Mouse (Mus musculus) midbrain, embryonic 13.5 days (tissue): ENCODE measurements at regions not wholly inside any gene's neighbourhood (a gene's known extent, or its start where the extent isn't known, plus 50 kb on each side); places are given as distances from the start of the nearest gene placed in this dataset.

Experiments
- ATAC-seq: fragments of 200-750 bp; cut with Nextera tagmentation; 2 replicates; pipeline ENCODE4 v1.8.0; 2017; ENCODE audit warnings: mild to moderate bottlenecking, moderate TSS enrichment, moderate library complexity
- H3K27ac ChIP-seq: fragments of 300-500 bp; sonication (generic); 2 replicates; pipeline ENCODE4 v1.5.1; 2015; ENCODE audit warnings: inconsistent platforms, mild to moderate bottlenecking, moderate library complexity
- H3K27me3 ChIP-seq: fragments of 300-500 bp; sonication (generic); 2 replicates; pipeline ENCODE4 v1.6.1; 2015; ENCODE audit warnings: mild to moderate bottlenecking, inconsistent platforms
- H3K36me3 ChIP-seq: fragments of 300-500 bp; sonication (generic); 2 replicates; pipeline ENCODE4 v1.6.1; 2015; ENCODE audit warnings: mild to moderate bottlenecking, inconsistent platforms
- H3K4me1 ChIP-seq: fragments of 300-500 bp; sonication (generic); replicated peaks from 2 replicates; pipeline ENCODE4 v1.6.1; 2015; ENCODE audit warnings: inconsistent platforms
- H3K4me2 ChIP-seq: fragments of 300-500 bp; sonication (generic); replicated peaks from 2 replicates; pipeline ENCODE4 v1.6.1; 2015; ENCODE audit warnings: moderate library complexity, mild to moderate bottlenecking, inconsistent platforms
- H3K4me3 ChIP-seq: fragments of 300-500 bp; sonication (generic); replicated peaks from 2 replicates; pipeline ENCODE4 v1.5.1; 2015; ENCODE audit warnings: mild to moderate bottlenecking, inconsistent platforms
- H3K9ac ChIP-seq: fragments of 300-500 bp; sonication (generic); replicated peaks from 2 replicates; pipeline ENCODE4 v1.6.1; 2015; ENCODE audit warnings: mild to moderate bottlenecking, inconsistent platforms
- H3K9me3 ChIP-seq: fragments of 300-500 bp; sonication (generic); 2 replicates; pipeline ENCODE4 v1.6.1; 2016; ENCODE audit warnings: mild to moderate bottlenecking, inconsistent platforms
- WGBS: fragments of 180-500 bp; shearing (Covaris S2); methylation state at CpG from one replicate; pipeline ENCODE4 v1.1.7; 2015; 5-methylcytosine and 5-hydroxymethylcytosine counted together

GRCm38 (mm10) chr6:147953058-147953679 is 93.9 kb upstream of the Far2 start:
- H3K36me3 ChIP-seq = no peaks in the 10 kb centered on the region
- no peak overlapping the region for H3K4me3 ChIP-seq
- H3K4me1 ChIP-seq = no peaks in the 10 kb centered on the region
- 46% methylated on average over 5 of the region's 5 CpGs for WGBS
- ATAC-seq = peak; percentile 53; the same call in 1 of the 2 replicates
- H3K9ac ChIP-seq = no peak overlapping the region
- no peak overlapping the region for H3K4me2 ChIP-seq
- H3K9me3 ChIP-seq = no peaks in the 10 kb centered on the region
- H3K27me3 ChIP-seq = no peaks in the 10 kb centered on the region
- no peak overlapping the region for H3K27ac ChIP-seq

GRCm38 (mm10) chr6:147953753-147954152 is 93.3 kb upstream of the Far2 start:
- 93% methylated on average over 7 of the region's 7 CpGs for WGBS
- Histone ChIP-seq H3K4me2 (no peak overlapping the region), H3K4me3 (no peak overlapping the region), H3K27me3 (no peaks in the 10 kb centered on the region), H3K4me1 (no peaks in the 10 kb centered on the region), H3K36me3 (no peaks in the 10 kb centered on the region), H3K9me3 (no peaks in the 10 kb centered on the region), H3K9ac (no peak overlapping the region), H3K27ac (no peak overlapping the region)
- ATAC-seq = no peak

DNA sequence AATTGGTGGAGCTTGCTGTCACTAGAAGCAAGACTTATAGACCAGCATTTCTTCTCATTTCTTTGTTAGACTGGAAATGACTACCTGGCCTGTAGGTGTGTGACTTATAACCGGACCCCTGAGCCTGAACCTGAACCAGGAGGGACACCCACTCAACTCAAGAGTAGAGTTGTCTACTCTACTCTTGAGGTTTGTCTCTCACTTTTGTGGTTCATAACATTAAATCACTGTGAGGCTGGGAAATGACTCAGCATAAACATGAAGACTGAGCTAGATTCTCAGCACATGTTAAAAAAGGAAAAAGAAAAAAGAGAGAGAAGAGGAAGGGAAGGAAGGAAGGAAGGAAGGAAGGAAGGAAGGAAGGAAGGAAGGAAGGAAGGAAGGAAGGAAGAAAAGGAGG is 92.8 kb upstream of the Far2 start:
- Histone ChIP-seq H3K36me3 (no peaks in the 10 kb centered on the region), H3K4me3 (no peak overlapping the region), H3K9me3 (no peaks in the 10 kb centered on the region), H3K27me3 (no peaks in the 10 kb centered on the region), H3K4me1 (no peaks in the 10 kb centered on the region), H3K4me2 (no peak overlapping the region), H3K27ac (no peak overlapping the region), H3K9ac (no peak overlapping the region)
- no peak for ATAC-seq
- 91% methylated on average over 1 of the region's 1 CpGs for WGBS

DNA sequence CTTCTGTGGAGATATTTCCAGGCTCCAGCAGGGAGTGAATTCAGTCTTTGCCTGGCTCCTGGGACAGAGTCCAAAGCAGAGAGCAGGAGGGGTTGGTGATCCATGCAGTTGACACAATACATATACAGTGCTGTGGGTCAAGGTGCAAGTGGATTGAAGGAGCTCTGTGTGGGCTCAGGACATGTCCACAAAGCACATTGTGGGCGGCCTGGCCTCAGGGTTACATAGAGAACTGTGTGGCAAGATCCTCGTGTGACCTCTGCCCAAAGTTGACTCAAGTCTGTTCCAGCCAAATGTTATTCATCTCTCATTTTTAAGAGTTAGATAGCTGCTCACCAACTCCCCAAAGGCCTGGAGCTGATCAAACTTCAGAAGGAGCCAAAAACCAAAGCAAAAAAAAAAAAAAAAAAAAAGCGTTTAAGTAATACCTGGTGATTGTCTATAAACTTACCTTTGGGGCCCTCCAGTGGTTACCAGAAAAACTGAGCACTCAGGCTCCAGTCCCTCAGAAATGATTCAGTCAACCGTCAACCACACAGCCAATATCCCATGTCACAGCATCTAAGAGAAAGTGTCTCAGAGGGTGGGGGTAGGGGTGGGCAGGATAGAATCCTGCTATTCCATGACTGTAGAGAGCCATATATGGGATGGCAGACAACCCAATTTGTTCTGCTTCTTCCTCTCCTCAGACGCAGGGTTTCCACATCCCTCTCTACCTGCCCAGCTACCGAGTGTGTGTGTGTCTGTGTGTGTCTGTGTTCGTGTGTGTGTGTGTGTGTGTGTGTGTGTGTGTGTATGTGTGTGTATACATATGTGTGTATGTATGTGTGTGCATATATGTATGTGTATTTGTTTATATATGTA is 91.9 kb upstream of the Far2 start:
- Histone ChIP-seq H3K36me3 (no peaks in the 10 kb centered on the region), H3K4me1 (no peaks in the 10 kb centered on the region), H3K27ac (no peak overlapping the region), H3K9me3 (no peaks in the 10 kb centered on the region), H3K4me2 (no peak overlapping the region), H3K4me3 (no peak overlapping the region), H3K27me3 (no peaks in the 10 kb centered on the region), H3K9ac (no peak overlapping the region)
- ATAC-seq = peak; percentile 27; the same call in 1 of the 2 replicates
- 72% methylated on average over 7 of the region's 7 CpGs for WGBS

DNA sequence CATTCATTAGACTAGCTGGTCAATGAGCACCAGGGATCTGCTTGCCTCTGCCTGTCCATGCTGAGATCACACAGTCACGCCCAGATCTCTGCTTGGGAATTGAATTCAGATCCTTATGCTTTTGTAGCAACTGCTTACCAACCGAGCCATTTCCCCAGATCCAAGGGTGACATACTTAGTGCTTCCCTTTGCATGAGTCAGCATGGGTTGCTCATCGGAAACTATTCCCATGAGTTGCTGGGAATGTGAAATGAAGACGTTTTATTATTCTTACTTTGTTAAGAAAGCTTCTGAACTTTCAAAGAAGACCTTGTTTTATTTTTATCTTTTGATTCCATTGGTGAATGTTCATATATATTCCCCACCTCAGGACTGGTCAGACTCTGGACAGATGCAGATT is 82.3 kb upstream of the Far2 start:
- WGBS = 91% methylated on average over 4 of the region's 4 CpGs
- ATAC-seq = no peak
- no peak overlapping the region for H3K9ac ChIP-seq
- H3K9me3 ChIP-seq = no peaks in the 10 kb centered on the region
- H3K27me3 ChIP-seq = no peaks in the 10 kb centered on the region
- H3K27ac ChIP-seq = no peak overlapping the region
- no peaks in the 10 kb centered on the region for H3K4me1 ChIP-seq
- H3K4me3 ChIP-seq = no peak overlapping the region
- H3K36me3 ChIP-seq = no peaks in the 10 kb centered on the region
- no peak overlapping the region for H3K4me2 ChIP-seq

GRCm38 (mm10) chr6:147970162-147970608 is 76.9 kb upstream of the Far2 start:
- Histone ChIP-seq H3K4me2 (no peak overlapping the region), H3K27ac (no peak overlapping the region), H3K36me3 (no peaks in the 10 kb centered on the region), H3K27me3 (no peaks in the 10 kb centered on the region), H3K4me3 (no peak overlapping the region), H3K9me3 (no peaks in the 10 kb centered on the region), H3K9ac (no peak overlapping the region), H3K4me1 (no peaks in the 10 kb centered on the region)
- ATAC-seq = no peak
- 94% methylated on average over 2 of the region's 2 CpGs for WGBS

GRCm38 (mm10) chr6:147972552-147972951 is 74.5 kb upstream of the Far2 start:
- Histone ChIP-seq H3K27me3 (no peaks in the 10 kb centered on the region), H3K4me3 (no peak overlapping the region), H3K4me2 (no peak overlapping the region), H3K9me3 (no peaks in the 10 kb centered on the region), H3K4me1 (no peaks in the 10 kb centered on the region), H3K27ac (no peak overlapping the region), H3K9ac (no peak overlapping the region), H3K36me3 (no peaks in the 10 kb centered on the region)
- no peak for ATAC-seq
- 46% methylated on average over 1 of the region's 1 CpGs for WGBS

DNA sequence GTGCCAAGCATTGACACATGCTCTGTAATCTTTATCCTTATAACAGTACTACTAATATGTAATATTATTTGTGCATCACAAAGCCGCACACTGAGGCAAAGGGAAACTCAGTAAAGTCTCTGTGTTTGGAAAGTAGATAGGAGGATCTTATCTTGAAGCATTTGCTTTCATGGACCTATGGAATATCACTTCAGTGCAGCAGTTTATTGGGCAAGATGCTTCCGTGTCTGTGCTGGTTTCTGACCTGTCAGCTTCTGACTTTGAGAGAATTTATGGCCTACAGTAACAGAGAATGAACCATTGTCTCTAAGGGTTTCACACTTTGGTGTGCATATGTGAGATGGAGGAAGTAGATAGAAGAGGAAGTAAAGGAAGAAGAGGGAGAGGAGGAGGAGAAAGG is 74.0 kb upstream of the Far2 start:
- Histone ChIP-seq H3K36me3 (no peaks in the 10 kb centered on the region), H3K9ac (no peak overlapping the region), H3K4me2 (no peak overlapping the region), H3K4me1 (no peaks in the 10 kb centered on the region), H3K27me3 (no peaks in the 10 kb centered on the region), H3K27ac (no peak overlapping the region), H3K9me3 (no peaks in the 10 kb centered on the region), H3K4me3 (no peak overlapping the region)
- no peak for ATAC-seq
- 87% methylated on average over 2 of the region's 2 CpGs for WGBS

DNA sequence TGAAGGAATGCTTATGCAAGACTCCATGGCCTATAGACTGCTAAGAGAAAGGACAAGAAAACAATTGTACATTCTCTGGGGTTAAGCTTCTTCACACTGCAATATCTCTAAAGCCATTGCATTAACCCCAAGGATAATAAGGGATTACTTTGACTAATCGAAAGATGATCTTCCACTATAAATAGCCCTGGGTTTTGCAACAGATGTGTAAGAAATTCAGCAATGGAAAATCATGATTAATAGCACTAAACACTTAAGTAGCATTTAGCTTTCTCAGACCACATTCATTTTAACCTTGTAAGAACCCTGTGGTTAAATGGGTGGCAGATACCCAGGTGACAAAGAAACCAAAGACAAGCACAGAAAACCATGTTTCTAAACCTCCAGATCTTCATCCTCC is 71.1 kb upstream of the Far2 start:
- Histone ChIP-seq H3K4me1 (no peaks in the 10 kb centered on the region), H3K27ac (no peak overlapping the region), H3K36me3 (no peaks in the 10 kb centered on the region), H3K9ac (no peak overlapping the region), H3K27me3 (no peaks in the 10 kb centered on the region), H3K4me3 (no peak overlapping the region), H3K4me2 (no peak overlapping the region), H3K9me3 (no peaks in the 10 kb centered on the region)
- ATAC-seq = no peak
- 72% methylated on average over 1 of the region's 1 CpGs for WGBS

DNA sequence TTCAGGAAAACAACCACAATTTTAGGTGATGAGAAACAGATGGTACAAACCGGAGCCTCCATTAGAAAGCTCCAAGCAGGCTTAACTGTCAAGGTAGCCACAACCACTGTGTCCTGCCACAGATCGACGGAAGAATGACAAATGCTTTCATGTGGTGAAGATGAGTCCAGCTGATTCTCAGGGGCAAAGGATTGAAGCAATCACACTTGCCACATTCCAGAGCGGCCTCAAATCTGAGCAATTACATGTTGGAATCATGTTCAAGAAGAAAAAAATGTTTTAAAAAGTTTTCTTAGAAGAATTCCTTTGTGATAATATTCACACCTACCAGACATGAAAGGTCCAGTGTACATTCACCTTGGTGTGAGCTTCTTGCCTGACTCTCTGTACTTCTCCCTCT is 57.7 kb upstream of the Far2 start:
- 86% methylated on average over 4 of the region's 4 CpGs for whole genome bisulfite sequencing
- ATAC-seq = no peak
- H3K4me2 ChIP-seq = no peak overlapping the region
- H3K4me3 ChIP-seq = no peak overlapping the region
- H3K27ac ChIP-seq = no peak overlapping the region
- H3K9me3 ChIP-seq = no peaks in the 10 kb centered on the region
- no peaks in the 10 kb centered on the region for H3K36me3 ChIP-seq
- H3K4me1 ChIP-seq = no peaks in the 10 kb centered on the region
- H3K27me3 ChIP-seq = no peaks in the 10 kb centered on the region
- H3K9ac ChIP-seq = no peak overlapping the region
